Mouse (Mus musculus) T-cell, adult 2 months (primary cell): Measurements from ENCODE around the gene Fam199x.

Source experiments
- DNase-seq: peaks from one replicate; pipeline ENCODE4 v3.0.0; 2022; ENCODE audit warnings: low spot score

Gene Fam199x

DNA sequence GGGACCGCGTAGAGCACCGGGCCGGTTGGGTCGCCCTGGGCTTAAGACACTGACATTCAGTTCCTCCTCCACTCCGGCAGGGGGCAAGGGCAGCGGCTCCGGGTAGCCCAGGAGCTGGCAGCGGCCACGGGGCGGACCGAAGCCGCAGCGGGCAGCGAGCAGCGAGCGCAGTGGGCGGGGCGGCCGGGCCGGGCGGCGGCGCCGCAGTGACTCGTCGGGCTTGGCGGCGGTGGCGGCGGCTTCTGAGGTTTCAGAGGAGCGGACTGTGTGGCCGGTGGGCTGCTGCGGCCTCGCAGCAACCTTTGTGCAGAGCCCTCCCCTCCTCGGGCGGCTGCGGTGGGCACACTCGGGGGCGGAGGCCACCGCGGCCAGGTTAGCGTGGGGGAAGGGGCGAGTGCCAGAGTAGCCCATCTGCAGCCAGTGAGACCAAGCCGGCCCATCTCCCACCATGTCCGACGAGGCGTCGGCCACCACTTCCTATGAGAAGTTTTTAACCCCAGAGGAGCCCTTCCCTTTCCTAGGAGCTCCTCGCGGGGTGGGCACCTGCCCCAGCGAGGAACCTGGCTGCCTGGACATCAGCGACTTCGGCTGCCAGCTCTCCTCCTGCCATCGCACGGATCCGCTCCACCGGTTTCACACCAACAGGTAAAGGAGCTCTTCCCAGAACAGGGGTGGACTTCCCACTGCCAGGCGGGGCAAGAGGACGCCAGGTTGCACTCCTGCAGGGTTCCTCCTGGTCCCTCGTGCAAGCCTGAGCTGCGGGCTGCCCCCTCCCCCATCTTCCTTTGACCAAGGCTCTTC lies at the start of gene Fam199x:
Fam199x (plus strand) TSS at position 170 of the 801 bp plus-strand sequence.
- DNase-seq: peak; percentile 79

DNA sequence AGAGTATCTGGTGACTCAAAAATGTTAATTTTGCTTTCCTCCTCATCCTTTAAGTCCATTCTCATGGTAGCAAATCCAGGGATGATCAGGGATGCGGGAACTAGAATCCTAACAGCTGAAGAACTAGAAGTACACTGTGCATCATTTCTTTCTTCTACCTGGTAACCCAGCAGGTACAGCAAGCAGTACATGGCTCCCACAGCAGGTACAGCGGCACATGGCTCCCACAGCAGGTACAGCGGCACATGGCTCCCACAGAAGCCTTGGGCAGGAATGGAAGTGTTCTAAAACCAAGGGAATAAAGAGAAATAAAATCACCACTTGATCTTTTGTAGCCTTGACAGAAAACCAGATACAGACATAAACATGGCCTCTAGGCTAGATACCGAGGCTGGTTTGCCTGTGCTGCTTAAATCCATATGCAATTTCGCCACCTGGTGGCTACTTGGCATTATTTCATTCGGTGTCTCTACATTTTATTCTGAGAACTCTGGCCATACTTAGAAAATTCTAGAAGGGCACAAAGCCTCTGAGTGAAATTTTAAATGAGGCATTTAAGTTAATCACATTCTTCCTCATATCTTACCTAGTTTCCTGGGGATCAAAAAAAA lies 34.2 kb upstream of the Fam199x start:
- DNase-seq: peak; percentile 56

DNA sequence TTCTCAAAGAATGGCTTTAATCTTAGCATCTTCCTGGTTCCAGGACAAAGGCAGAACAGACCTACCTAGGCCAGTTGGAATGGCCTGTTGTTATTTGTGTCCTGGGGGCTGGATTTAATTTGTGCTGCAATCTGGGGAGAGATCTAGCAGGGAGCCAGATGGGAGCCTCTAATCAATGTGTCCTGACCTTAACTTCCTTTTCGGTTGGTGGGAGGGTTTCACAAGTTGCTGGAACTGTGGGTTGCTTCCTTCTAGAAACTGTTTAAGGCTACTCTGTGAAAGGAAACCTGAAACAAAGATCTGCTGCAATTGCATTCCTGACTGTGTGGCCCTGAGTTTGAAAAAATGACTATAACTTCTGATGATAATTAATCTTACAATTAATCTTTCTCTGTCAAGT lies 31.7 kb upstream of the Fam199x start:
- DNase-seq: no peak

DNA sequence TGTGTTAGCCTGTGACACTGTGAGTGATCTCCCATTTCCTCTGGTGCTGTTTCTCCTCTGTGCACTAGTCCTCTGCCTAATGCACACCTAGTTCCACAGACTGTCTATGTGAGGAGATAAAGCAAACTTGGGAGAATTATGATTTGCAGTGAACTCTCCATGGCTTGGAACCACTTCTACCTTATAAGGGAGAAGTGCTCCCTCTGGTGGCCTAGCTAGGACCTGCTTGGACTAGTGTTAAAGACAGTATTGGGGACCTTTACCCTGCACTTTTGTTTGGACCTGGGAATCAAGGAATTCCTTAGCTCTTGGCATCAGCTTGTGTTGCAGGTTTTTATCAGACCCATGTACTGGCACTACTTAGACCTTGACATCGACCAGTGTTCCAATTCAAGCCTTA lies 30.1 kb upstream of the Fam199x start:
- peak; percentile 39 for DNase-seq

DNA sequence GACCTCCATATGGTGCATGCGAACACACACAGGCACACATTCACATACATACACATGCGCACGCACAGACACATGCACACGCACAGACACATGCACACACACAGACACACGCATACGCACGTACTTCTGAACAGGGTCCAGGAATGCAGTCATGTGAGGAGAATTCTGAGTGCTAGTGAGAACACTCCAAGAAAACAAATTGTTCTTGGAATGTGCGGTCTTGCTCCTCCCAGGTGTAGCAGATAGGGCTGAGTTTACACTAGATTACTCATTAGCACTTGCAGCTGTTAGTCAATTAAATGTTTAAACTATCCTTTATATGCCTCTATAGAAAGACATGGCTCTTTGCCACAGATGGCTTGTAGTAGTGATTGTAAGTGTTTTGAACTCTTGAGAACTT lies 18.5 kb upstream of the Fam199x start:
- no peak for DNase-seq

DNA sequence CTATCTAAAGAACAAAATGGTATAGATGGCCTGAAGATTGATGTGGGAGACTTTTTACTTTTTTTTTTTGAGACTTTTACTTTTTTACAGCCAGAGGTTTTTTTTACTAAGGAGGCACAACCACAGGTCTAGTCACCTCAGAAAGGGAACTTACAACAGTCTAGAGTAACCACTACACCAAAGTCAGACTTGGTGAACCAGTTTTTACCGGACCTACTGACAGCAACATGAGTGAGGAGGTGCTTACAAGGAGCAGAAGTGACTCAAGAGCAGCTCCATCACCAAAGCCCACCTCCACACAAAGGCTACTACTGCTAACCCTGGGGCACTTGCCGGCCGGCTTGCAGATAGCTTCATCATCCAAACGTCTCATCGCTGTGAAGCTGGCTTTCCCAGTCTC lies 17.7 kb upstream of the Fam199x start:
- no peak for DNase-seq

DNA sequence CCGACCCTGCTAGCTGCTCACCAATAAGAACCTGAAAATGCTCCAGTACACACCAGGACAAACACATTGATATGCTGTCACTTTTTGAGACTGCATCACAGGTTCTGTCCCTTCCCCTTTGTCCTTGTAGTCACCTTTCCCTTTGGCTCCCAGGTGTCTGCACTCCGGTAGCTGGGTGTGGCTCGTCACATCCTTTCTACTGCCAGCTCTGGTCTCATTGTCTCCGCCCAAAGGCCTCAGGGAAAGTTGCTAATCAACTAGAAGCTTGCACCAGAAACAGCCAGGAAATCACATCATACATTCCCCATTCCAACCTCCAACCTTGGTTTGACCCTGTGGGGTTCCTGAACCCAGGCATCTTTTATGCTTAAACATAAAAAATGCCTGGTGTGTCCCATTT lies 15.1 kb upstream of the Fam199x start:
- DNase-seq: no peak

DNA sequence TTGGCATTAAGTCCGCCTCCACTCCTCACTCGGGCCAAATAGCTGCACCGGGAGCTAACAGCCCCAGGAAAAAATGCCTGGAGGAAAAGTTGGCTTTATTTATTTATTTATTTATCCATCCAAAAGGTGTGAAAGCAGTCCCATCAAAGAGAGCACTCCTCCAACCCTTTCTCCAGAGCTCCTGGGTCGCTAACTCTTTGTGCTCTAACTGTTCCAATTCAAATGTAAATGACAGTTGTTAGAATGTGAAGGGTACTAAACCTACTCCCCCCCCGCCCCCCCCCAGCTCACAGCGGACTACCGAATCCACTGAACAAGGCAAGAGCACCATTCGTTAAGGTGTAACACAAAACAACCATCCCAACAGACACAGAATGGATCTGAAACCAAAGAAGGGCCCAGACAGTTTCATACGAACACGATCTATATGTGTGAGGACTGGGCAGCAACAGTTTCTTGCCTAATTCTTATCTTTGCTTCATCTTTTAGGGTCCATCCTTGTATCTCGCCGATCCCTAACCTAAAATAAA lies 11.9 kb upstream of the Fam199x start:
- no peak for DNase-seq

DNA sequence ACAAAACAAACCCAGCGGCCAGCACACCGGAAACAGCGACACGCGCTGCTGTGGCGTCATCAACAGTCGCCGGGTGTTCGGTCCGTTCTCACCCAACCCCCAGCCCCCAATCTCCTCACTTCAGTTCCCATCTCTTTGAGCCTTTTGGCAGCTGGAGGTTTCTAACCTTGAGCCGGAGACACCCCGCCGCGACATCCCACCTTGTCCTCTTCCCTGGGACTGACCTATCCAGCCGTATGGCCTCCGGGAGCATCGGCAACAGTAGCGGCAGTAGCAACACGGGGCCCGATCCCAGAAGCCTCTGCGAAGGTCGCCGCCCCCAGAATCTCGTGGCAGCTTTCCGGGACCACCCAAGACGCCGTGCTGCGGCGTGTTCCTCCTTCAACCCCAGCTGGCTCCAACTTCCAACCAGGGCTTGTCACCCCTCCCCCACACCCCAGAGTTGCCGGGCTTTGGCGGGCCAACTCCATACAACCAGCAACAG lies 11.4 kb upstream of the Fam199x start, which contains the start of gene Slc25a53:
Slc25a53 (minus strand) TSS at position 303 of the 484 bp plus-strand sequence.
- DNase-seq: peak; percentile 80

DNA sequence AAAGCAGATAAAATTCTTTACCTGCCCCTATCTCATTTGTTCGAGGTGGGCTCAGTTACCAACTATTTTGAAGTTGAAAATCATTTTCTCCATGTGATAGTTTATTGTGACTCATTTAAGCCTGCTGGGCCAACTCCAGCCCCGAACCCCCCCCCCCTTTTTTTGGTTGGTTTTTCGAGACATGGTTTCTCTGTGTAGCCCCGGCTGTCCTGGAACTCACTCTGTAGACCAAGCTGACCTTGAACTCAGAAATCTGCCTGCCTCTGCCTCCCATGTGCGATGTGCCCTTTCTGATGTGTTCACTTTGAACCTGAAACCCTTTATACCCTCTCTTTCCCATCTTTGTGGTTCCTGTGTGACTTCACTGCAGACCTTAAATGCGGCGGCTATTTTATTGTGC lies 10.9 kb upstream of the Fam199x start:
- DNase-seq: no peak

DNA sequence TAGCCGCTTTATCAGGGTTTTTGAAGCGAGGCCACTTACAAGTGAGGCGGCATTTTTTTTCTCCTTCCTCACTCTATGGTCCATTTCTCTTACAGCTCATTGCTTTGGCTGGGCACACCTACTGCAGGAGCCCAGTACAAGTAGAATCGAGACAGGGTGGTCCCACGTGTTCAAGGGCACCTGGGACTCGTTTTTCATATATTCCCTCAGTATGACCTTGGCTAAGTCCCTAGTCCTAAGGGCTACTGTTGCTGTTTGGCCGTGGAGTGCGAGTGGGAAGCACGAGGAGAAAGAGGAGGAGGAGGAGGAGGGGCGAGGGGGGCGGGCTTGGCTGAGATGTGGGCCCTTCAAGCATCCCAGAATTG lies 352 bp upstream of the Fam199x start:
- no peak for DNase-seq

DNA sequence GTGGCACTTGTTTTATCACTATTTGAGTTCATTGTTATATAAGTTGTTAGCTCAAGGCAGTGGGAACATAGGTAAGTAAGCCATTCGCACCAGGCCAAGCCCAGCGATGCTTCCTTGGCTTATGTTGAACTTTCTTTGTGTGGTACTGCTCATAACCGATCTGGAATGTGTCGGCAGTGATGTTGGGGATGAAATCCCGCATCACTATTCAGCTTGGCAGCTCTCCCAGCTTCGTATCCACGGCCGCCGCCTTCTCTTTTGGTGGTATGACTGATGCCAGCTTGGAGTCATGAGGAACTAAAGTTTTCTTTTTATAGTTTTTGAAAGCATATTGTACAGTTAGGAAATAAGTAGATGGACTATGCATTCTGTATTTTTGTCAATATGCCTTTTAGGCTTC lies 13.8 kb downstream of the Fam199x start:
- no peak for DNase-seq

DNA sequence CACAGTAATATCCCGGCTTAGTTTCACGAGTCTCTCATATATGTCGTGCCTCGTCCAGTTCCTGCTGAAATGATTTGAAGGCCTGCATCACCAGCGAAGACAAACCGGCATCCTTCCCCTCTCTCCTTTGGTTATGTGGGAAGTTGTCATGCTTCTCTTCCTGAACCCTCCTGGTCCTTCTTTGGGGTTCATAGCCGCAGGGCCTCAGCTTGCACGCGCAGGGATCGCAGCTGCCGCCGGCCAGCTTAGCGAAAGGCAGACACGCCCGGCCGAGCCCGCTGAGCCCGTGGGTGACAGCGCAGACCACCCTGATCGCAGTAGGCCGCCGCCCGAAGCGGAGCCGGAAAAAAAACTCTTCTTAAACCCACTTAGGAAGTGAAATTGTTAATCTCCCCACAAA lies 55.1 kb downstream of the Fam199x start:
- DNase-seq: no peak

DNA sequence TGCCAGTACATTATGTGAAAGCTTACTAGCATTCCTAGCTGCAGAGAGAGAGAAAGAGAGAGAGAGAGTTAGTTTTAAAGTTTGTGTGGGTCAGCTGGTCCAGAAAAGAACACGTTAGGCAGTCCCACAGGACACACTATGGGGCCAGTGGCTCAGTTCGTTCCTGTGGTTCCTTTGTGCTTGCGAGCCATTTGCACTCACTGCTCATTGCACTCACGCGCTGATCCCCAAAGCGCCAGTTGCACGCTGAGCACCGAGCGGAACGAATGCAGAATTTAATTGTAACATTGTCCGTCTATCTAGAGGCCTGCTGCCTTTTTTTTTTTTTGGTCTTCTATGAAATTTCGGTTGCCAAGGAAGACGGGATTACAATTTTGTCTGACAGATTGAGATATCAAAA lies 57.1 kb downstream of the Fam199x start:
- DNase-seq: no peak

DNA sequence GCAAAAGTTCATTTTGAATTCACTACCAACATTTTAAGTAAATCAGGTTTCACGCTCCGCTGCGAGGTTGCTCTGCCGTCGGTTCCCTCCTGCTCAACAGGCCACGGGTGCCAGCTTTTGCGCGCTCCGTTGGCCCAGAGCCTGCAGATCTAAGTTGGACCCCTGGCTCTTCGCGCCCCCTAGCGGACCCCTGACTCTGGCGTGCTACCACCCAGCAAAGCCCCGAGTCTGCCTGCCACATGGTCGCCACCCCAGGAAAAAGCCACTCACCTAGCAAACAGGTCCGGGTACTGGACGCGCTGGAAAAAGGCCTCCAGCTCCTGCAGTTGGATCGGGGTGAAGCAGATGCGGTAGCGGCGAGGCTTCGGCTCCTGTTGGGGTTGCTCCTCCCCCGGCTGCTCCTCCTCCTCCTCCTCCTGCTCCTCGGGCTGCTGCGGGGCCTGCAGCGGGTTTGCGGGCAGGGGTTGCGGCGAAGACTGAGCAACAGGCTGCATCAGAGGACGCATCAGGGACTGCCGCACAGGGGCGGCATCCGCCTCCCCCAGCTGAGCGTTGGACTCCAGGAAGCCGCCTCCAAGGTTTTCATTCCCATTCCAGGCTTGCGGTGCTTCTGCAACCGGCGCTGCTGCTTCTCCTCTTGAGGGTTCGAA lies 68.8 kb downstream of the Fam199x start:
- DNase-seq: peak; percentile 27

DNA sequence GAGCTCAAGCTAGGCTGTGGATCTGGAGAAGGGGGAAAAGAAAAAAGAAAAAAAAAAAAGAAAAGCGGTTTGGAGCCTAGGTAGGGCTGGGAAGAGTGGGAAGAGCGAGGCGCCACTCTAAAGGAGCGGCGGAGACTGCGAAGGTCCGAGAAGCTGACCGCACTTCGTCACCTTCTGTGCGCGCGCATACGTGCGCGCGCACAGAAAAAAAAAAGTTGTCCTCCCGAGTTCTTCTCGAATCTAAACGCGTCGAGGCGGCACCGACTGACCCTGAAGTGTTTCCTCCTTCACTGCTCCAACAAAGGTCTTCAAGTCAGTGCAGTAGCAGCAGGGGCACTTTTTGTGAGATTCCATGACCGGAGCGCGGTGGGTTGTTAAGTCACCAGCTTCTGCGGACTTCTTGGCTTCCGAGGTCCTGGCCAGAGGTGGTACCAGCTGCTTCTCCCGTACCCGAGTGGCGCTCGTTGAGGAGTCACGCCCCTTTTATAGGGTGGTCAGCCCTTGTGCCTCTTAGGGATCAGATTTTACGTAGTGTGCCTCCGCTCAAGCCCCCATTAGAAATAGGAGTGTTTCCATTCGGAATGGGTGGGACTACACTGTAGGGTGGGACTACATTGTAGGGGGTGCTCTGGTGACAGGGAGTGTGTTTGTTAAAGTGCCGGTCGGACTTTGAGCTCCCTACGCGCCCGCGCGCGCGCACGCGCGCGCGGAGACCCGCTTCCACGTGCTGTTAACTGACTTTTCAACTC lies 70.5 kb downstream of the Fam199x start:
- DNase-seq: no peak

DNA sequence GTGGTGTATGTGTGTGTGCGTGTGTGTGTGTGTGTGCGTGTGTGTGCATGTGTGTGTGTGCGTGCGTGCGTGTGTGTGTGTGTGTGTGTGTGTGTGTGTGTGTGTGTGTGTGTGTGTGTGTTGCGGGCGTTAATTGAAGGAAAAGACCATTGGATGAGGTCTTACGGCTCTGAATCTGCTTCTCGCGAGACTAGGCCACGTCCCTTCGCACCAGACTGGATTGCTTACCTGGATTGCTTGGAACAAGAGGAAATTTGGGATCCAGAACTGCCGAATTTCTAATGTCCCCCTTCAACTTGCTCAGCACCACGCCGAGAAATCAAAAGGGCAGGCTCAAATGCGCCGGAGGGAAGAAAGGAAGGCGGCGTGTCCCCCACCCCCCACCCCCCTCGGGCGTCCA lies 72.3 kb downstream of the Fam199x start, which contains the start of gene Esx1:
Esx1 (minus strand) TSS at position 366 of the 400 bp plus-strand sequence.
- no peak for DNase-seq

DNA sequence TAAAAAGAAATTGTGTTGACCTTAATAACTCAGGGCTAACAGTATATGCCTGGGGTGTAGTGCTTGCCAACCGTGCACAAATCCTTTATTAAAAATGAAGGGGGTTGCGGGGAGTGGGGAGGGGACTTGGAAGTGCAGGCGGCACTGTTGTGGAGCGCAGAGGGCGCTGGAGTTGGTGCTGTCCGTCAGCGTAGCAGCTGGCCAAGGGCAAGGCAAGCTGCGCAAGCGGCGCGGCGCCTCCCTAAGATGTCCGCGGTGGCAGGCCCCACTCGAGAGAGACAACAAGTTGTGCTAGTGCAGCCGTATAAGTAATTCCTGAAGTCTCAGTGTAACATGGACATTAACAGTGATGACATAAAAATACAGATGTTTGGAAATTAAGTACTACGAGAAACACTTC lies 78.1 kb downstream of the Fam199x start:
- DNase-seq: no peak
